Mouse (Mus musculus): ENCODE data around the gene H2-M9. TPM values are rescaled to one million over a fixed set of nuclear protein-coding genes. Genes with fewer than 3 reads are reported as not detected.

H2-M9 gene
- total RNA-seq (2014; rRNA removed) (not detected in 2 replicates), polyA plus RNA-seq (2012; rRNA removed) (not detected in 2 replicates)

DNA sequence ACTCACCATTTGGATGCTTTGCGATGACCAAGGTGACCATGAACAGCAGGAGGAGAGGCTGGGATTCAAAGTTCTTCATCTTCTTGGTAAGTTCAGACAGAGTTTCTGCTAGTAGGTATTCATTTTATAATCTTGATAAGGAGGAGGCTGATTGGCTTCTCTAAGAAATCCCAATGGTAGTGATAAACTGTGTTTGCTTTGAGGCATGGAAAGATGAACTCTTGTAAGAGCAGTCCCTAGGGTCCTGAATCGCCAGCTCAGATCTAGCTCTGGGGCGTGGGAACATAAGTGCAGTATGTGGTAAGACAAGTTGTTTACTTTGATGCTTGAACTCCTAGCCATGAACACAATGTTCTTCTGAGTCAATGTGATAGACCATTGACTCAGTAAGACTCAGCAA, at the start of gene H2-M9:
Gene H2-M9 (minus strand): TSS at position 101 of the 400 bp plus-strand sequence.
- no peaks in the 10 kb centered on the region for H3K36me3 ChIP-seq (ENCODE audit: control insufficient read depth, insufficient read depth, low read length)

DNA sequence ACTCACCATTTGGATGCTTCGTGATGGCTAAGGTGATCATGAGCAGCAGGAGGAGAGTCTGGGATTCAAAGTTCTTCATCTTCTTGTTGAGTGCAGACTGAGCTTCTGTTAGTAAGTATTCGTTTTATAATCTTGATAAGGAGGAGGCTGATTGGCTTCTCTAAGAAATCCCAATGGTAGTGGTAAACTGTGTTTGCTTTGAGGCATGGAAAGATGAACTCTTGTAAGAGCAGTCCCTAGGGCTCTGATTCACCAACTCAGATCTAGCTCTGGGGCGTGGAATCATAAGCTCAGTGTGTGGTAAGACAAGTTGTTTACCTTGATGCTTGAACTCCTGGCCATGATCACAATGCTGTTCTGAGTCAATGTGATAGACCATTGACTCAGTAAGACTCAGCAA, 29.7 kb upstream of the H2-M9 start, which contains the start of gene H2-M1:
Gene H2-M1 (minus strand): TSS at position 101 of the 400 bp plus-strand sequence.
- 63% methylated on average over 3 of the region's 3 CpGs for WGBS
- no peak for DNase-seq (ENCODE audit: extremely low read depth, low read depth, low spot score)

More for the DNA sequence above, at the start of gene H2-M9:
- no peak for DNase-seq (ENCODE audit: extremely low read depth, low read depth, low spot score)
- no peak within 1 kb of the TSS for H3K27ac ChIP-seq (replicated peaks; ENCODE audit: insufficient read depth, low read depth, low read length)
- H3K4me1 ChIP-seq (ENCODE audit: control insufficient read depth, insufficient read depth, low read length) = no peaks in the 10 kb centered on the region
- WGBS = 88% methylated on average over 3 of the region's 3 CpGs
- no peaks in the 10 kb centered on the region for H3K27me3 ChIP-seq (ENCODE audit: control insufficient read depth, insufficient read depth, low read length)
- H3K79me2 ChIP-seq (ENCODE audit: control insufficient read depth, insufficient read depth, low read length) = no peaks in the 10 kb centered on the region
- no peak for TF ChIP-seq POLR2A (IDR thresholded peaks at IDR 0.05; ENCODE audit: extremely low read depth, insufficient read depth, low read length)
- no peak for TF ChIP-seq CTCF (IDR thresholded peaks at IDR 0.05; ENCODE audit: low read depth, low read length)
- H3K9ac ChIP-seq (ENCODE audit: low read depth, low read length) = no peak within 1 kb of the TSS
- H3K4me3 ChIP-seq (ENCODE audit: insufficient read depth, low read depth, low read length) = no peak within 1 kb of the TSS

More for the DNA sequence above, 29.7 kb upstream of the H2-M9 start, which contains the start of gene H2-M1:
- no peak within 1 kb of the TSS for H3K27ac ChIP-seq (replicated peaks; ENCODE audit: insufficient read depth, low read depth, low read length)
- no peak within 1 kb of the TSS for H3K9ac ChIP-seq (ENCODE audit: low read depth, low read length)
- H3K4me3 ChIP-seq (ENCODE audit: insufficient read depth, low read depth, low read length) = no peak within 1 kb of the TSS
- no peaks in the 10 kb centered on the region for H3K79me2 ChIP-seq (ENCODE audit: control insufficient read depth, insufficient read depth, low read length)
- no peaks in the 10 kb centered on the region for H3K36me3 ChIP-seq (ENCODE audit: control insufficient read depth, insufficient read depth, low read length)
- no peaks in the 10 kb centered on the region for H3K4me1 ChIP-seq (ENCODE audit: control insufficient read depth, insufficient read depth, low read length)
- H3K27me3 ChIP-seq (ENCODE audit: control insufficient read depth, insufficient read depth, low read length) = no peaks in the 10 kb centered on the region
- no peak for TF ChIP-seq POLR2A (IDR thresholded peaks at IDR 0.05; ENCODE audit: extremely low read depth, insufficient read depth, low read length)
- TF ChIP-seq CTCF (IDR thresholded peaks at IDR 0.05; ENCODE audit: low read depth, low read length) = no peak

Other genes starting within 250 kb of the H2-M9 start
- gene H2-M10.4, start 180.3 kb downstream of the H2-M9 start, total RNA-seq (2014; rRNA removed) = not detected in 2 replicates
- not detected in 2 replicates for gene H2-M10.4, start 180.3 kb downstream of the H2-M9 start, polyA plus RNA-seq (2012; rRNA removed)
- gene H2-M11, start 95.6 kb downstream of the H2-M9 start, total RNA-seq (2014; rRNA removed) = not detected in 2 replicates
- not detected in 2 replicates for gene H2-M11, start 95.6 kb downstream of the H2-M9 start, polyA plus RNA-seq (2012; rRNA removed)
- not detected in 2 replicates for gene H2-M1, start 29.6 kb upstream of the H2-M9 start, total RNA-seq (2014; rRNA removed)
- gene H2-M1, start 29.6 kb upstream of the H2-M9 start, polyA plus RNA-seq (2012; rRNA removed) = not detected in 2 replicates
- not detected in 2 replicates for gene H2-M10.5, start 130.2 kb upstream of the H2-M9 start, total RNA-seq (2014; rRNA removed)
- not detected in 2 replicates for gene H2-M10.5, start 130.2 kb upstream of the H2-M9 start, polyA plus RNA-seq (2012; rRNA removed)
- gene H2-M10.6, start 169.5 kb upstream of the H2-M9 start, total RNA-seq (2014; rRNA removed) = not detected in 2 replicates
- gene H2-M10.6, start 169.5 kb upstream of the H2-M9 start, polyA plus RNA-seq (2012; rRNA removed) = not detected in 2 replicates
- 13.5 and 14.0 TPM in 2 replicates for gene Trim26, start 194.5 kb upstream of the H2-M9 start, total RNA-seq (2014; rRNA removed)
- gene Trim26, start 194.5 kb upstream of the H2-M9 start, polyA plus RNA-seq (2012; rRNA removed) = 25.8 and 27.0 TPM in 2 replicates
- gene Trim15, start 224.5 kb upstream of the H2-M9 start, total RNA-seq (2014; rRNA removed) = not detected in 2 replicates
- not detected in 2 replicates for gene Trim15, start 224.5 kb upstream of the H2-M9 start, polyA plus RNA-seq (2012; rRNA removed)
- gene Trim10, start 226.9 kb upstream of the H2-M9 start, total RNA-seq (2014; rRNA removed) = 0.07 TPM in 1 of 2 replicates, not detected in the other
- gene Trim10, start 226.9 kb upstream of the H2-M9 start, polyA plus RNA-seq (2012; rRNA removed) = not detected in 2 replicates
- gene Trim40, start 247.5 kb upstream of the H2-M9 start, total RNA-seq (2014; rRNA removed) = not detected in 2 replicates
- gene Trim40, start 247.5 kb upstream of the H2-M9 start, polyA plus RNA-seq (2012; rRNA removed) = 0.05 TPM in 1 of 2 replicates, not detected in the other